Mouse (Mus musculus) lung, postnatal 4 days (tissue): ENCODE measurements around the gene Klhl2.

Source experiments
- DNase-seq, 2 experiments: peaks; one replicate each; pipeline ENCODE4 v3.0.0; 2021

Klhl2 gene

DNA sequence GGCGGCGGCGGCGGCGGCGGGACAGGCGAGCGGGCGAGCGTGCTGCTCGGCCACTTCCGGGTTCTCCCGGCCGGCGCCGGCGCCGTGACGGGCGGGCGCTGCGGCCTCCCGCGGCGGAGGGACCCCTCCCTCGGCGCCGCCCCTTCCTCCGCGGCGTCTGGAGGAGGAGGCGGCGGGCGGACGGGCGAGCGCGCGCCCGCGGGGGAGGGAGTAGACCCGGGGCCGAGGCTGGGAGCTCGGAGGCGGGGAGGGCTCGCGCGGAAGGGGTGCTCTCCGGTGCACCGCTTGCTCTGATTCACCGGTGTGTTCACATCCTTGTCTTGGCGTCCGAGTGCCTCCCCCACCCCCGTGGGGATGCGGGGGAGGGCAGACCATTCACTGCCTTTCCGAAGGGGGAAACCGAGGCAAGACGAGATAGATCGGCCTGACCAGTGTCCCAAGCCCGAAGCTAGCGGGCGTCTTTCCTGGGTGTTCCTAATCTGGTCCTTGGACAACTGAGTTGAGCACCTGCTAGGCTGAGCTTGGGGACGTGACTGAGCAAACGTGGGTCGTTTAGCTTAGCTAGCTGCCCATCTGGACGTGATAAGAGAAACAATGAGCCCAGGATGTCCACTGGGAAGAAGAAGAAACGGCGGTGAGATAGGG, at the start of gene Klhl2:
TSS of gene Klhl2 (minus strand) at position 121 of the 645 bp plus-strand sequence.
- peak; percentile 84 to 91 for DNase-seq

DNA sequence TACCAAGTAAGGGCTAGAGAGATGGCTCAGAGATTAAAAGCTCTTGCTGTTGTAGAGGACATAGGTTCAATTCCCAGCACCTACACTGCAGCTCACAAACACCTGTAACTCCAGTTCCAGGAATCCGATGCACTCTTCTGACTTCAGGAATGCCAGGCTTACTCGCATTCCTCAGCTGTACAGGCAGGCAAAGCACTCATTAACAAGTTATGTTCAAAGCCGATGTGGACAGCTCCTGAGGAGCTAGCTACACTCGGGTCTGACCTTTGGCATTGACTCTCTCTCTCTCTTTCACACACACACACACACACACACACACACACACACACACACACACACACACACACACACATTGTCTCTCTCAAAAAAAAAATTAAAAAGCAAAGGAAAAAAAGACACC, 48.9 kb upstream of the Klhl2 start:
- no peak for DNase-seq

DNA sequence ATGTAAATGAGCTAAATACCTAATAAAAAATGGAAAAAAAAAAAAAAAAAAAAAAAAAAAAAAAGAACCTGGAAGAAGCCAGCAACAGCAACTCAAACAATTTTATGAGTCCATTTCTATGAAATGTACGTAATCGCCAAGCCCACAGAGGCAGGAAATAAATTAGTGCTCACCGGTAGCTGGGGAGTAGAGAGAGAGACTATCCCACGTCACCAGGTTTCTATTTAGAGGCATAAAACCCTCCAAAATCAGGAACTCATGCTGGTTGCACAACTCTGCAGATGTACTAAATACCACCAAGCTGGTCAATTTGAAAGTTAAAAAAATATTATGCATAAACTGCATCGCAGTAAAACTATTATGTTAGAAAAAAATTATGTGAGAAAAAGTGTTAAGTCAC, 46.9 kb upstream of the Klhl2 start:
- DNase-seq: no peak

DNA sequence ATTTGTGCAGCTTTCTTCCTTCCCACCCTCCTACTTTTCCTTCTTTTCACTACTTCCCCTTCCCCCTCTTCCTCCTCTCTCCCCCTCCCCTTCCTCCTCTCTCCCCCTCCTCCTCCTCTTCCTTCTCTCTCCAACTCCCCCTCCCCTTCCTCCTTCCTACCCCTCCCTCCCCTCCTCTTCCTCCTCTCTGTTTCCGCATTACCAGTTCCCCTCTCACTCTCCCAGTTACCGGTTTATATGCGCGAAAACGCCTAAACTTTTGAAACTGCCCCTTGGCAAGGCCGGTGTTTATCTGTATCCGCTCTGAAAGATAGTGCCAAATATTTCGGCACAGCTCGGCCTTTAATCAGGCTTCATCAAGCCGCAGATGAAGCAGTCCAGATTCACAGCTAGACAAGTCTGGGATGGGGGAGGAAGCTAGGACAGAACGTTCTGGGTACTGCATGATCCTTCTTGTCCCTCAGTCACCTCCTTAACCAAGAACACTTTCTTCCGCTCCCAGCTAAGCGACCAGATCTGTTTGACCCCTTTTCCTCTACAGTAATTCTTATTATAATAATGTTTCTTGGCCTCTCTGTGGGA, 30.9 kb upstream of the Klhl2 start:
- DNase-seq: peak; percentile 19 to 52

DNA sequence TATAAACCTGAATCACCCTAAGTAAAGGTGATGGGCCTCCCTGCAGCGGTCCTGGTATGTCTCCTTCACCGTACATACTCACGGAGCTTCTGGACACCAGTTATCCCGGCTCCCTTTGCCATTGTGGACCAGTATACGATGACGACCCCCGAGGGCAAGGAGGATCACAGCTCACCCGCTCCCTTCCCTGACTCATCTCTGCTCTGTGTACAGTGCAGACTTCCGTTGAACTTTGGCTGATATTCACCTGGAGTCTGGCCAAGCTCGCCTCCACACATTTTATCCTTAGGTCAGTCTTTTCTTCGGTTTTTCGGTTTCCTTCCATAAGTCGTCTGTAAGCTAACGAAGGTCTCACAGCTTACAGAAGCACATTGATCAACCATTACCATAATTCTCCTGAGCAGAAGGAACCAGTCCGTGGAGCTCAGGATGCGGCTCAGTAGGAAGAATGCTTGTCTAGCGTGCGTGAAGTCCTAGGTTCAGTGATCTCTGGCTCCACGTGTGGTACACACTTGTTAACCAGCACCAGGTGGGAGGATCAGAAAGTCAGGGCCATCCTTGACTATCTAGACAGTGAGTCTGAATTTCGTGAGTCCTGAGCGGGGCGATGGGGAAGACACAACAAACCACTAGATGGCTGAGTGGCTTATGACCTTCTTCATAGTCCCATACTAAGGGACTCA, 28.0 kb upstream of the Klhl2 start:
- peak; percentile 32 to 38 for DNase-seq

DNA sequence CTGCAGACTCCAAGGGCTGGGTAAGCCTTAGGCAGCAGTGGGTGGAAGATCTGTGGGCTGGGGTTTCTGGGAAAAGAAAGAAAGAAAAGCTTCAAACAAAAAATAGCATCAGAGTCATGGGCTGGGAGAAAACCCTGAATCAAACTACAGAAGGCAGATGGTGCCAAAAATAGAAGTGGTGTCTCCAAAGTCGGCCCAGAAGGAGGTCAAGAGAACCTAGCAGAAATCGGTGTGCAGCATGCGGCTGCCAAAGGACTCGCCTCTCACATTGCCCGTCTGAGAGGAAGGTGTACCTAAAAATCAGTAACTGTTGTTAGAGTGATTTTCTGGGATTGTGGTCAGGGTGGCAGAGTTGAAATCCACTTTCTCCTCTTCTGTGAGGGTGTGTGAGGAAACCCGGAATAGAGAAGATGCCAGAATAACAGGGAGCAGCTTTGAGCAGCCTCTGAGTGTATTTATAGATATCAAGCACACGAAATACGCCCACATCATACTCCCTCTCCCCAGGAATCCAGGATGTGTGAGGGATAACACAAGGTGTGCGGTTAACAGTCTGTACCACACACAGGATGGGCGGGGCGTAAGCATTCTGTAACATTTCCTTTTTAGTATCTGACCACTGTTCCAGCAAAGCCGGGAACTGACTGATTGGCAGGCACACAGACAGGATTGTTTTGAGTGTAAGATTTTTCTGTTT, 21.8 kb upstream of the Klhl2 start:
- peak in 1 of 2 experiments; percentile 12 for DNase-seq

DNA sequence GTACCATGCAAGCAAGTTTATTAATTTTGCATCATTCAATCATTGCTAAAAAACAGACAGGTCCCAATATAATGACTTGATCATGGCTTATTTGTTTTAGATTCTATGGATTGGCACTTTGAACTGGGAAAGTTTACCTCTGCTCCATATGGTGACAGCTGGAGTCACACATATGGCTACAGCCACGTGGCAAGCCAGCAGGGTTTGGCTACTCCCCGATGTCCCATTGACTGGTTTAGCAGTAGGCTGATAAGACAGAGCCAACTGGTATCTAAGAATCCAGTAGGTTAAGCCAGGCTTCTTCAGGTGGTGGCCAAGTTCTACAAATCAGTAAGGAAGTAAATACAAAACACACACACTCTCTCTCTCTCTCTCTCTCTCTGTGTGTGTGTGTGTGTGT, 20.4 kb upstream of the Klhl2 start:
- no peak for DNase-seq

DNA sequence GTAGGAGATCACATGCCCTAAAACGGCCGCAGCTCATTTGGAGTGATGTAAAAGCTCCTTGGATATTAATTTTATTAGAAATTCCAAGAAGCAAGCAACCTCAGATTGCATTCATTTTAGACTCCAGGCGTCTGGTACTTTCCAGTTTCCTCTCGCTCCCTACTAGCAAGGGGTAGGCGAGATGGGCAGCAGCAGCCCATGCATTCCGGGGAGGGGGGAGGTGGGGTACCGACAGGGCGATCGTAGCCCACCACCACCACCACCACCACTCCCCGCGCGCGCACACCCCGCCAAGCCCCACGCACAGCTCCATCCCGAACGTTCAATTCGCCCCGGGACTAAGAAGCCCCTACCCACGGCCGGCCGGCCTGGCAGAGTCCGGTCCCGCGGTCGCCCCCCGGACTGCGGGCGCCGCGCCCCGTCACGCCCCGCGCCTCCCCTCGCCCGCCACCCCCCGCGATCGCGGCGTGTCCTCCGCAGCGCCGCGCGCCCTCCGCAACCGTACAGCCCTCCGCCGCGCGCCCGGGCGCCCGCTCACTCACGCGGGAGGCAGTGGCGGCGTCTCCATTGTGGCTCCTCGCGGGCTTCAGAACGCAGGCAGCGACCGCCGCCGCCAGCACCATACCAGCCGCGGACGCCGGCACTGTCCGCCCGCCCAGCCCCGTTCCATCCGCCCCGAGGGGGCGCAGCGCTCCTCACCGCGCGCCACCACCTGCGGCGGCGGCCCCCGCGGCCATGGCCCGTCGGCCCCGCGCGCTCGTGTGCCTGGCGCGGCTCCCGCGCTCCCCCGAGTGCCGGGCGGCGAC, 523 bp downstream of the Klhl2 start:
- no peak for DNase-seq

DNA sequence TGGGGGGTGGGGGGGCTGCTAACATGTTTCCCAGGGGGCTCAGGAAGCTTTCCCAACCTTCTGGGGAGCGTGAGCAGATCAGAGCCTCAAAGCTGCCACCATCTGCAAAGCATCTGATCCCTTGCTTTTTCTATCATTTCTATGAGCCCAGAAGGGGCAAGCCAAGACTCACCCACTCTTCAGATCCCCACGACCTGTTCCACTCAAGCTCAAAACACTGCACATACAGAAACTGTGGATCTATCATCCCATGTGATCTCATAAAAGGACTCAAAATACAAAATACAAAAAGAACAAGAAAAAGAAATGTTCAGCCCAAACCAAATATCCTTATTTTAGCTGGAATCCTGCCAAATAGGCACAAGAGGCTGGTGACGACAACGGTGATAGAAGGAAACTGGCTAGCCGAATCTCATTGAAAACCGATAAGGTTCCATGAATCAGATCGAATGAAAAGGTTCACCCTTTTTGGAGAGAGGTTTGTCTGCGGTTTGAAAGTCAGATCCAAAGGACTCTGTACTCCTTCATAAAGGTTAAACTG, 1.5 kb downstream of the Klhl2 start:
- no peak for DNase-seq

DNA sequence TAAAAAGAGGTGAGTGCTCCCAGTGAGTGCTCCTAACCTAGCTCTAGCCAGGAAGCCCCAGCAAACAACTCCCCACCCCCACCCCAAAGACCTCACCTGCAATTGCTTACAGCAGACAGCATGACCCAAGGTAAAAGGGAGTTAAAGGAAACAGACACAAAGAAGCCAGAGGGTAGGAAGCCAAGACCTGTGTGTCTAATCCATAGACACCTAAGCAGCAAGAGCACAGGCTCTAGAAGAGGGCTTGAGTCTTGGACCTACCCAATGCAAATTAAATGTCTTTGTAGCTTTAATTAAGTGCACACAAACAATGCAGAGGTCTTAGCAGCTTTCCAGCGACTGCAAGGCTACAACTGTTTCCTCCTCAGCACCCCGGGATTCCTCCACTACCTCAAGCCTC, 2.2 kb downstream of the Klhl2 start:
- DNase-seq: no peak

DNA sequence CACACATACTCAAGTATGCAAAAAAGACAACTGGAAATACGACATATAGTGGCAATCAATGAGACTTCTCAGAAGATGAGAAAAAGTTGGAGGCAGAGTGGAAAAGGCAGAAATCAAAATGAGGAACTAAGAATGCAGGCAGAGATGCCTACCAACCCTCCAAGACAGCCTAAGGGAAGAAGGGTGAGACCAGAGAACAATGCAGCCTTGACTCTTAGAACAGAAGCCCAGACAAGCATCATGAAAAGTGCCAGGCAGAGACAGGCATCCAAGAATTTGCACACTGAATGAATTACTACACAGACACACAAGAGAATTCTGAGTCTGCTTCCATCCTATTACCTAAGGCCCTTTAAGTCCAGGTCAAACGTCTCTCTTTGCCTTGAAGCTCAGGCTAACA, 2.6 kb downstream of the Klhl2 start:
- no peak for DNase-seq

DNA sequence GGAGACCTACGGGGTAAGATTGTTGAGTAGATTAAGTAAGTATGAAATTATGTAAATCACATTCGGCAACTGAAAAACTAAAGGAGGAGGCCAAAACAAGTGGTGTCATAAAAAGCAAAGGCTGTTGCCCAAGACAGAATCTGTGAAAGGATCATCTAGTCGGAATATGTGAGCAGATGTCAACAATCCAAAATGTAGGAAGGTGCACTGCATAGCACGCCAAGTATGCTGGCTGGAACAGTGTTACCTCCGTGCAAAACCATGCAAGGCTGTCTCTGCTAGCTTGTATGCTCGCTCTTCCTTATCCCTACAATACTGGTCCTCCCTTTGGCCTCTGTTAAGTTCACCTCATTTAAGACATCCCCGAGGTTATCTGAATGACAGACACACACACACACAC, 4.5 kb downstream of the Klhl2 start:
- DNase-seq: no peak

DNA sequence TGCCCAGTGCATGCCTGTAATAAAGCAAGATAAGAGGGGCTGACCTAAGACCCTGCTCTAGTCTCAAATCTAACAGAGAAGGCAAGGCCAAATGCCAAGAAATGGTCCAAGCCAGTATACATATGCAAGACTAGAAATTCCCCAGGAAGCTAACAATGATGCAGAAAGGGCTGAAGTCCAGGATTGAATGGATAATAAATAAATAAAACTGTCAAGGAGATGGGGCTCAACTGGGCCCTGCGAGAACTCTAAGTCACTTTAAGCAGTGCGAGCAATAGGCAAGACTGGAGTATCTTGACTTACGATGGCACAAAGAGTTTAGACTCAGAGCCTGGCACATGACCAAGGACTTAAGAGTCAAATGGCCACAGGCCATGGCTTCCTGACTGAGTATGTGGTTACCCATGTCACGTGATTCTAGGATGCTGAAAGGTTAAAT, 5.8 kb downstream of the Klhl2 start:
- DNase-seq: no peak

DNA sequence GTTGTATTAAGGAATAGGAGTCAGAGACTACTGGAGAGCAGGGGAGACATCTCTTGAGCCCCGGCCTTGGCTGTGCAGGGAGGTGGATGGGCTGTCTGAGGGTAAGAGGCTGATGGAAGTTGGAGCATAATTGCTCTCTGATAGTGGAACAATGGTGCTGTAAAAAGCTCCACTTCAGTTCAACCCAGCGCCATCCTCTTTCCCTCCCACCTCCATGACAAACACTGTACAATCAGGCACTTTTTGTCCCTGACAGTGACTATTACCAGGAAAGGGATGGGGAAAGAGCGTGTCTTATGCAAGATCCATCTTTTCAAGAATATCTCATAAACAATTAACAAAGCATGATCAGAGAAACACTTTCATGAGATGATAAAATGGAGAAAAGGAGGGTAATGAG, 6.6 kb downstream of the Klhl2 start:
- DNase-seq: no peak

DNA sequence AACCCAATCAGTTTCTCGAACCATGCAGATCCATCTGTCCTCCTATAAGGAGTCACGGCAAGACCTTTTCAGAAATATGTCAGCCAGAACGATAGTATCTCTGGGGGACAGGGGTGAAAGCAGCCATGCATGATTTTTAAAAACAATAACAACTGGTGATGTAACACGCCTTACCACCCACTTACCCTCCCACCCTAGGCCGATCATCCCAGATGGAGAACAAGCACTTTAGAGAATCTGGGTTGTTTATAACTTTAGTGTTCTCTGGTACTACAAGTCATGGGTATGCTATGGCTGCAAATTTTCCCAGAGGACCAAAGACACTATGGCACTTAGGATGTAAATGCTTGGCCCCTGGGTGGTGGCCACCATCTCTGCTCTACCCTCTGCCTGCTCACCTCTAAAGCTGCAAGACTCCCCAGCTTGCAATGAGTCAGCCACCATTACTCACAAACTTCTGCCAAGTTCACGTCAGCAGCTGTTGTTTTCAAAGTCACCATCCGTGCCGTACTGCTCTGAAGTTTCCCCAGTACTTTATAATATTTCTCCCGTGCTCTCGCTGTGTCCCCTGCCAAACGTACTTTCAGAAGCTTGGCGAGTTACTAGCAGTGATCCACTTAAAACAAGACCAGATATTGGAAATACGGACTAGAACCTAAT, 7.9 kb downstream of the Klhl2 start:
- DNase-seq: no peak

DNA sequence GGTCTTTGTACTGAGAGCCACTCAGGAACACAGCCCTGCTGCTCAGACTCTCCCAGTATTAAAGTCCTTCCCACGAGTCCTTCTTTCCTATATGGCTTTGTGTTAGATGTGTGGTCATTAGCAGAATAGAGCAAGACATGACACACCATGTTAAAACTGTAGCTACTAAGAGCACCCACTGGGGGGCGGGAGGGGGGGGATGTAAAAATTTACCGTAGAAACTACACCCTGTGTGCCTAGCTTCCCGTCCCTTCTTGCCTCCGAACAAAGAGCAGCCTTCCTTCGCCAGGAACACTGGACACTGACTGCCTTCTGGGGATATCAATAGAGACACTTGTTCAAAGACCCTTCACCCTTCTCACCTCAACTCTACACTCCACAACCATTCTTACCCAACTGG, 10.2 kb downstream of the Klhl2 start:
- no peak for DNase-seq

DNA sequence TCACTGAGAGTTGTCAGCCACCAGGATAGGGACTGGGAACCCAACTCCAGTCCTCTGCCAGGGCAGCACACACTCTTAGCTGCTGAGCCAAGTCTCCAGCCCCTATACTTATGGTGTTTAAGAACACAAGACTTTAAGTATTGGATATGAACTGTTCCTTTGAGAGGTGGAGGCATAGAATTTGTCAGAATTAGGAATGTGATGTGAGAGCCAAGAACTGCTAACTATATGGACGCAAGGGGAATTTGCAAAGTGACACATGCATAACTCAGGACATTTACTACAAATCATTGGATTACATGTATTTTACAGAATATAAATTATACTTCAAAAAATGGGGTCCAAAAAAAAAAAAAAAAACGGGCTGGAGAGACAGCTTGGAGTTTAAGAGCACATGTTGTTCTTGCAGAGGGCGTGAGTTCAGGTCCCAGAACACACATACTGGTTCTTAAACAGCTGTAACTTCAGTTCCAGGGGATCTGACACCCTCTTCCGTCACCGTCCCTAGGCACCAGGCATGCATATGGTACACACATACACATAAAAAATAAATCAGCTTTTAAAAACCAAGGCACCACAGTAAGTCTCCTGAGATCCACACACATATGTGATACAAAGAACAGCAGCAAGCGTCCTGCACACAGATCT, 14.2 kb downstream of the Klhl2 start:
- DNase-seq: no peak

DNA sequence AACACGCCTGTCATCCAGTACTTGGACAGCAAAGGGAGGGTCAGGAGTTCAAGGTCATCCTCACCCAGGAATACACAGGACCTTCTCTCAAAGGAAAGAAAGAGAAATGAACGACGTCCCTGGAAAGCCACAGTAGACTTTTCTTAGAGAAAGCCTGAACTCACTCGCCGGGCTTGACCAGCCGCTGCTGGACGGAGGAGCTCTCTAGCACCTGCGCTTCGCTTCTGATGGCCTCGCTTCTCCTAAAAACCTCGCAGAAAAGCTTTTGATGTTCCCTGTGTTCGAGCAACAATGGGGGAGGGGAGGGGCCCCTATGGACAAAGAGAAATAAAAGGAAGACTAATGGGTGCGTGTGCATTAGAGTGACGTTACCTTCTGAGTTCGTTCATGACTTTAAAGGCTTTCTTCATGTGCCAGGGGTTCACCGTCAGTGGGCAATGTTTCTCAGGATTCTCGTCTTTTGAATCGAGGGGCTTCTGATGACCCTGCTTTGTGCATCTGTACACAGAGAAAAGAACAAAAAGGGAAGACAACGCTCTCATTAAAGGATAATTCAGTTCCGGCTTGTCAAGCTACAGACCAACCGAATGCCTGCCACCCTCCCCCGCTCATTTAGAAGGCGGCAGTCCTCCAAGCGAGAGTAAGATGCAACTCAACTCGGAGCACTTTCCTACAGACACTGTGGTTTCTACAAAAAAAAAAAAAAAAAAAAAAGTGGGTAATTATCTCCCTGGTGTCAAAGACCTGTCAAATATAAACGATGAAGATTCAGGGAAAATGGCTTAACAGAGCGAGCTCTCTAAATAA, 15.5 kb downstream of the Klhl2 start:
- no peak for DNase-seq

DNA sequence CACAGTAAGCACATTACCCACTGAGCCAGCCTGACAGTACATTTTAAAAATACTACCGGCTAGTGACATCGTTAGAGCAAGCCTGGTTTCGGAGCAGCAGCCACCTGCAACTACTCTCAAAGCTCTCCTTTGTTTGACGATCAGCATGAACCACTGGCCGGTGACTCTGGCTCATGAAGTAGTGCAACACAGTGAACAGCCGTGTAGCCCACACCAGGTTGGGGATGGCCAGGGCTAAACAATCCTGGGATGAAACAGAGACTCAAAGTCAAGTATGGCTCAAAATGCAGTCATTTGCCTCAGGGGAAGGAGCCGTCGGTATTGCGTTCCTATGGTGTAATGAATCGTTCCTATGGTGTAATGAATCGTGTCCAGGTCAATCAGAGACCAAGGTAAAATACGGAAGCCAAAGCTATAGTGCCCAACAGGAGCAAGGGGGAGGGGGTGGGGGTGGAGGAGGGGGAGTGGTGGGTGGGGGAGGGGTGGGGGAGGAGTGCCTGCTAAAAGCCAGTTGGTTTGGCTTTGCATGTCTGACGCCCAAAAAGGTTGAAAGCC, 17.2 kb downstream of the Klhl2 start:
- no peak for DNase-seq

DNA sequence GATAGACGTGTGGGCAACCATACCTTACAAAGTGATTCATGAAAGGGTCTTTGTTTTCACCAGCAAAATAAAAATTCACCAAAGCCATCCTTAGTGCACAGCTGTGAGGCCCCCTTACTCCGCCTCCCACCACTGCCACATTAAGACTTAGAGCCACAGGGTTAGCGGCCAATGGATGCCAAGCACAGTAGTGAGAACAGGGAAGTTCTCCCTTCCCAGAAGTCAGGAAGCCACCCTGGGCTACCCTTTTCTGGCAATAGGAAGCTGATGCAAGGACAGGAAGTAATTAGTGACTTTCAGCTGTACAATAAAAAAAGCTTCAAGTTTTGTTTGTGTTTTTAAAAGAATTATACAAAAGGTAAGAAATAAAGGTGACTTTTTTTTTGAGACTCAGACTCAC, 18.2 kb downstream of the Klhl2 start:
- DNase-seq: no peak
